Mouse (Mus musculus) embryo, embryonic 10.5 days (tissue): ENCODE measurements at regions not wholly inside any gene's neighbourhood (a gene's known extent, or its start where the extent isn't known, plus 50 kb on each side); places are given as distances from the start of the nearest gene placed in this dataset.

Source experiments
- DNase-seq: peaks from one replicate; pipeline ENCODE4 v3.0.0-alpha.2; 2015; ENCODE audit warnings: low spot score

- DNase-seq = peak; percentile 1
Measured at GRCm38 (mm10) chrX:63594118-63594814, 557.7 kb downstream of the Gm6760 start.
